Mouse (Mus musculus) cerebellum, adult 9-11 months (tissue): ENCODE results near the gene Gm28308.

Source experiments
- DNase-seq: peaks from one replicate; pipeline ENCODE4 v3.0.0; 2022

The Gm28308 gene

DNA sequence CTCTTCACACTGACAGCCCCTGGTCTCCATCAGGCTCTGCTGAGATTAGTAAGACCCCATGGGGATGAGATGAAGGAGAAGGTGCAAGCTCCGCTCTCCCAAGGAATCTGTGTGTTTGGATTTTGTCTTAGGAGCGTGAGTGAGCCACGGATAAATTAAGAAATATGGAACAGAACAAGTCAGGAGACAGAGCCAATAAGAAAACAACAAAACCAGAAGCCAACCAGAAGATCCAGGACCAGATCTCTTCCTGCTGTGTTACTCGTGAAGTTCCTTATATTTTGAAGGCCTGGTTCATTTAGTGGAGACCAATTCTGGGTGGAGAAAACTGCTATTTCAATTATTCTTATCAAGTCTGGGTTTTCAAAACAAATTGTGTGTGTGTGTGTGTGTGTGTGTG lies 61.6 kb downstream of the Gm28308 start:
- no peak for DNase-seq

DNA sequence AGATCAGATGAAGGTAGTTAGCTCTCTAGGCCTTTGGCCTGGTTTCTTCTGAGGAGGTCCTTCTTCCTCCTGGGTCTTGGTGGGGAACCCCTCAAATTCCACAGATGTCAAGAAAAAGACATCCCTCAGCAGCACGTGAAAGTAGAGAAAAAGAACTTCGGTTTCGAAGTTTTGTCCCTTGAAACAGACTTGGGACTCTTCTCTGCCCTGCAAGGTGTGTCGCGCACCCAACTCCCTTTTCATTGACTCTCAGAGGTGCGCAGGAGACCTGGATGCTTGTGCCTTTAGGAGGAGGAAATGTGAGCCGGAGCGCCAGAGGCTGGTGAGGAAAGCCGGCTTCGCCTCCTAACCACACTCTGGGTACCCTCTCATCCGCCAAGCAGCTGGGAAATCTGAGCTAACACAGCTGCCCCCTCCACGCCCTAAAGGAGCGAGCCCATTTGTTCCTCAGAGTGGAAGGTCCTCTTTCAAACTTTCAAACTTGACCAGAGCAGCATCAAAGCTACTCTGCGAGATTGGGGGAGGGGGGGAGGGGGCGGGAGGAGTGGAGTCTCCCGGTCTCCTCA lies 62.7 kb downstream of the Gm28308 start:
- no peak for DNase-seq

GRCm38 (mm10) chr6:52139115-52139514 lies 74.0 kb downstream of the Gm28308 start:
- no peak for DNase-seq

DNA sequence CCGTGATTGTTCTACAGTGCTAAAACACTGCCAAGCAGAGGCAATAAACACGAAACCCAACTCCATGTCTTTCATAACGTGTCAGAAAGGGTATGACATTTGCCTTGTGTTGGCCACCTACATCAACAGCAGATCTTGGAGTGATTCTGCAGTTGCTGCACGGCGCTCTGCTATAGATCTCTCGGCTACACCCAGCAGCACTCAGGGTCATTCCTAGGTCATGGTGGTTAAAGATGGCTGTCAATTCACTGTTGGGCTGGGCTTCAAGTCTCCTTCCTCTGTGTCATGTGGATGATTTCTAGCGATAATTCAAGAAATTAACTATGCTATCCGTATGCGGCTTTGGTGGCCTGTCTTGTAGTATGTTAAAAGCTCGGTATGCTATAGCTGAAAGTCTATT lies 74.6 kb downstream of the Gm28308 start:
- DNase-seq: no peak

- no peak for DNase-seq
Measured at GRCm38 (mm10) chr6:52137841-52138535, 75.2 kb downstream of the Gm28308 start.

- no peak for DNase-seq
Measured at GRCm38 (mm10) chr6:52123673-52124072, 89.5 kb downstream of the Gm28308 start.

GRCm38 (mm10) chr6:52121173-52121572 lies 92.0 kb downstream of the Gm28308 start:
- DNase-seq: no peak

GRCm38 (mm10) chr6:52118903-52119635 lies 94.1 kb downstream of the Gm28308 start:
- no peak for DNase-seq

DNA sequence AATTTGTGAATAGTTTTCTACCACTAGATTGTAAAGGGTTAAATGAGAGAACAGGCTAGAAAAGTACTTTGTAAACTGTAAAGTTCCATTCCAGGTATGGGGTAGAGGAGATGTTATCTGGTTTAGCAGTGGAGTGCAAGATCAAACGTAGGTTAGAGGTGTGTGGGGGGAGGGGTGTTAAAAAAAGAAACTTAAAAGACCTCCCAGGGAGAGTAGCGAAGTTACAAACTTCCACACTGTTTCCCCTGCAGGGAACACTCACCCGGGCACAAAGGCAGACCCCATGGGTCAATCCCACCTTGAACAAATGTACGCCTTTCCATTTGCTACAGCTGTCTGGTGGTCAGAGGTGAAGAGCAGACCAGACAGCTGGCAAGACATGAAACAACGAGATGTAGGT lies 97.2 kb downstream of the Gm28308 start:
- DNase-seq: no peak
